Mouse (Mus musculus) left cerebral cortex, adult 6 months (tissue): Measurements from ENCODE around the gene Kif26b. TPM values are rescaled to one million over a fixed set of nuclear protein-coding genes. Genes with fewer than 3 reads are reported as not detected.

Experiments
- long read RNA-seq, 2 experiments: library from polyadenylated mRNA; unstranded; transcript quantifications; one replicate each; pipeline ENCODE4 v2.0.0; 2019 to 2020
- polyA plus RNA-seq: library from polyadenylated mRNA; unstranded; fragments of <200 nt; fragmentation: Nextera tagmentation; gene quantifications from 2 replicates; pipeline ENCODE4 v1.2.3, GENCODE M21; 2021

Gene Kif26b
- 0.77 and 1.1 TPM in 2 replicates for polyA plus RNA-seq
- long read RNA-seq, experiment 1, partial matches to known transcripts, result 1 of 4 reads
- long read RNA-seq, experiment 1, other reads (novel, unspliced or antisense), result 3 of 4 reads
- long read RNA-seq, experiment 2, partial matches to known transcripts, result 0 of 4 reads
- long read RNA-seq, experiment 2, other reads (novel, unspliced or antisense), result 4 of 4 reads

GRCm38 (mm10) chr1:178528431-178529351 lies at the start of gene Kif26b:
Gene Kif26b, plus strand, starts transcription at chr1:178529125.

Other genes with a start within 250 kb of the Kif26b start
- gene Cox20, start 210.0 kb upstream of the Kif26b start, polyA plus RNA-seq, result 257 and 279 TPM in 2 replicates
- 29.1 and 102 TPM in 2 replicates for gene Hnrnpu, start 191.3 kb upstream of the Kif26b start, polyA plus RNA-seq
- gene Efcab2, start 123.0 kb upstream of the Kif26b start, polyA plus RNA-seq, result 6.5 and 7.1 TPM in 2 replicates